Mouse (Mus musculus) urinary bladder, postnatal 14 days (tissue): Measurements from ENCODE around the gene Mdh2.
A peak's percentile ranks its signal among the peaks of the same experiment; 100 is the strongest.

ENCODE experiments used
- DNase-seq: peaks from one replicate; pipeline ENCODE4 v3.0.0; 2021; ENCODE audit warnings: low spot score

Mdh2 gene

GRCm38 (mm10) chr5:135776546-135776945 lies 1.7 kb upstream of the Mdh2 start:
- DNase-seq: no peak

GRCm38 (mm10) chr5:135777796-135778470 lies 347 bp upstream of the Mdh2 start, which contains the start of gene Styxl1:
Styxl1 (minus strand) TSS chr5:135778385.
- no peak for DNase-seq

GRCm38 (mm10) chr5:135780331-135780730 lies 2.1 kb downstream of the Mdh2 start:
- DNase-seq: no peak

- no peak for DNase-seq
These were observed 4.6 kb downstream of the Mdh2 start for GRCm38 (mm10) chr5:135782901-135783300.

- DNase-seq: peak; percentile 89
These were observed 15.9 kb downstream of the Mdh2 start for GRCm38 (mm10) chr5:135793996-135794858.

GRCm38 (mm10) chr5:135794859-135795181 lies 16.5 kb downstream of the Mdh2 start:
- DNase-seq: no peak

GRCm38 (mm10) chr5:135799746-135800145 lies 21.5 kb downstream of the Mdh2 start:
- DNase-seq: no peak

GRCm38 (mm10) chr5:135800927-135801326 lies 22.6 kb downstream of the Mdh2 start:
- no peak for DNase-seq

- no peak for DNase-seq
These were observed 24.4 kb downstream of the Mdh2 start for GRCm38 (mm10) chr5:135802641-135803040.

GRCm38 (mm10) chr5:135803135-135803534 lies 24.9 kb downstream of the Mdh2 start:
- DNase-seq: no peak

- DNase-seq: no peak
These were observed 25.4 kb downstream of the Mdh2 start for GRCm38 (mm10) chr5:135803676-135804075.

- no peak for DNase-seq
These were observed 26.5 kb downstream of the Mdh2 start for GRCm38 (mm10) chr5:135804735-135805134.

- DNase-seq: peak; percentile 93
These were observed 28.4 kb downstream of the Mdh2 start, which contains the start of gene Srrm3 for GRCm38 (mm10) chr5:135806555-135807262. Srrm3 (plus strand) TSS chr5:135806890.

GRCm38 (mm10) chr5:135807263-135807637 lies 29.0 kb downstream of the Mdh2 start:
- DNase-seq: no peak

- no peak for DNase-seq
These were observed 34.7 kb downstream of the Mdh2 start for GRCm38 (mm10) chr5:135812991-135813390.

GRCm38 (mm10) chr5:135818491-135818890 lies 40.2 kb downstream of the Mdh2 start:
- DNase-seq: no peak

GRCm38 (mm10) chr5:135822316-135822944 lies 44.1 kb downstream of the Mdh2 start:
- no peak for DNase-seq

- no peak for DNase-seq
These were observed 46.2 kb downstream of the Mdh2 start for GRCm38 (mm10) chr5:135824517-135824916.

- DNase-seq: no peak
These were observed 47.9 kb downstream of the Mdh2 start for GRCm38 (mm10) chr5:135826225-135826624.

- DNase-seq: no peak
These were observed 51.1 kb downstream of the Mdh2 start for GRCm38 (mm10) chr5:135829381-135829780.

GRCm38 (mm10) chr5:135832729-135833128 lies 54.4 kb downstream of the Mdh2 start:
- DNase-seq: no peak
